Mouse (Mus musculus): Measurements from ENCODE around the gene Auts2. TPM values are rescaled to one million over a fixed set of nuclear protein-coding genes. Genes with fewer than 3 reads are reported as not detected.

The Auts2 gene
- polyA plus RNA-seq, 1 experiment from 2014 or later = 34.5 TPM

- H3K9ac ChIP-seq (ENCODE audit: low read length) = peak overlapping the region; percentile 58
- peak overlapping the region; percentile 31 for H3K4me3 ChIP-seq (ENCODE audit: low read depth, low read length)
- no peaks in the 10 kb centered on the region for H3K9me3 ChIP-seq (replicated peaks; ENCODE audit: control insufficient read depth, low read length)
- H3K27ac ChIP-seq (ENCODE audit: low read depth, low read length) = no peak overlapping the region
- ATAC-seq (no peak), DNase-seq (ENCODE audit: low spot score) (peak; percentile 91)
- peak overlapping the region; percentile 75 for H3K4me2 ChIP-seq (ENCODE audit: low read length)
- H3K36me3 ChIP-seq (ENCODE audit: control insufficient read depth, insufficient read depth, low read length) = peaks cover 13% of the 10 kb centered on the region
- H3K27me3 ChIP-seq (replicated peaks; ENCODE audit: control insufficient read depth, insufficient read depth, low read length) = no peaks in the 10 kb centered on the region
- WGBS = 17% methylated on average over 3 of the region's 3 CpGs
- H3K4me1 ChIP-seq (ENCODE audit: control insufficient read depth, insufficient read depth, low read length) = peaks cover 42% of the 10 kb centered on the region
Observed at GRCm38 (mm10) chr5:131533815-131534214, 1009.3 kb downstream of the Auts2 start.

- DNase-seq (ENCODE audit: low spot score) (peak; percentile 78), ATAC-seq (peak; percentile 84)
- Histone ChIP-seq H3K27ac (ENCODE audit: low read depth, low read length) (peak overlapping the region; percentile 40; the same call in 1 of the 2 replicates), H3K27me3 (replicated peaks; ENCODE audit: control insufficient read depth, insufficient read depth, low read length) (no peaks in the 10 kb centered on the region), H3K9me3 (replicated peaks; ENCODE audit: control insufficient read depth, low read length) (no peaks in the 10 kb centered on the region), H3K4me3 (ENCODE audit: low read depth, low read length) (peak overlapping the region; percentile 25), H3K4me1 (ENCODE audit: control insufficient read depth, insufficient read depth, low read length) (peaks cover 59% of the 10 kb centered on the region), H3K9ac (ENCODE audit: low read length) (peak overlapping the region; percentile 46), H3K4me2 (ENCODE audit: low read length) (peak overlapping the region; percentile 75), H3K36me3 (ENCODE audit: control insufficient read depth, insufficient read depth, low read length) (peaks cover 13% of the 10 kb centered on the region)
- WGBS = 6% methylated on average over 15 of the region's 15 CpGs
Observed at GRCm38 (mm10) chr5:131531744-131532552, 1011.2 kb downstream of the Auts2 start.

GRCm38 (mm10) chr5:131530828-131531227 lies 1012.3 kb downstream of the Auts2 start:
- H3K36me3 ChIP-seq (ENCODE audit: control insufficient read depth, insufficient read depth, low read length) = peaks cover 12% of the 10 kb centered on the region
- 14% methylated on average over 2 of the region's 2 CpGs for WGBS
- peak overlapping the region; percentile 75 for H3K4me2 ChIP-seq (ENCODE audit: low read length)
- ATAC-seq (no peak; the same call in 1 of the 2 replicates), DNase-seq (ENCODE audit: low spot score) (peak; percentile 79)
- H3K4me3 ChIP-seq (ENCODE audit: low read depth, low read length) = peak overlapping the region; percentile 25
- no peak overlapping the region for H3K27ac ChIP-seq (ENCODE audit: low read depth, low read length)
- H3K9ac ChIP-seq (ENCODE audit: low read length) = no peak overlapping the region; the same call in 1 of the 2 replicates
- H3K27me3 ChIP-seq (replicated peaks; ENCODE audit: control insufficient read depth, insufficient read depth, low read length) = no peaks in the 10 kb centered on the region
- no peaks in the 10 kb centered on the region for H3K9me3 ChIP-seq (replicated peaks; ENCODE audit: control insufficient read depth, low read length)
- H3K4me1 ChIP-seq (ENCODE audit: control insufficient read depth, insufficient read depth, low read length) = peaks cover 70% of the 10 kb centered on the region

GRCm38 (mm10) chr5:131526666-131527065 lies 1016.5 kb downstream of the Auts2 start:
- no peaks in the 10 kb centered on the region for H3K9me3 ChIP-seq (replicated peaks; ENCODE audit: control insufficient read depth, low read length)
- H3K4me3 ChIP-seq (ENCODE audit: low read depth, low read length) = no peak overlapping the region
- H3K27me3 ChIP-seq (replicated peaks; ENCODE audit: control insufficient read depth, insufficient read depth, low read length) = no peaks in the 10 kb centered on the region
- ATAC-seq (no peak; the same call in 1 of the 2 replicates), DNase-seq (ENCODE audit: low spot score) (peak; percentile 73)
- H3K9ac ChIP-seq (ENCODE audit: low read length) = no peak overlapping the region
- WGBS = 7% methylated on average over 3 of the region's 3 CpGs
- H3K27ac ChIP-seq (ENCODE audit: low read depth, low read length) = no peak overlapping the region
- peaks cover 74% of the 10 kb centered on the region for H3K4me1 ChIP-seq (ENCODE audit: control insufficient read depth, insufficient read depth, low read length)
- H3K4me2 ChIP-seq (ENCODE audit: low read length) = 0 out of 2 replicates have a peak overlapping the region, but pooled peaks have one; percentile 12
- no peaks in the 10 kb centered on the region for H3K36me3 ChIP-seq (ENCODE audit: control insufficient read depth, insufficient read depth, low read length)

- Histone ChIP-seq H3K27ac (ENCODE audit: low read depth, low read length) (no peak overlapping the region), H3K36me3 (ENCODE audit: control insufficient read depth, insufficient read depth, low read length) (no peaks in the 10 kb centered on the region), H3K27me3 (replicated peaks; ENCODE audit: control insufficient read depth, insufficient read depth, low read length) (no peaks in the 10 kb centered on the region), H3K4me3 (ENCODE audit: low read depth, low read length) (no peak overlapping the region), H3K4me2 (ENCODE audit: low read length) (no peak overlapping the region), H3K4me1 (ENCODE audit: control insufficient read depth, insufficient read depth, low read length) (peaks cover 63% of the 10 kb centered on the region), H3K9ac (ENCODE audit: low read length) (no peak overlapping the region), H3K9me3 (replicated peaks; ENCODE audit: control insufficient read depth, low read length) (no peaks in the 10 kb centered on the region)
- ATAC-seq = peak; percentile 25; the same call in 1 of the 2 replicates
- peak; percentile 74 for DNase-seq (ENCODE audit: low spot score)
- 29% methylated on average over 12 of the region's 12 CpGs for WGBS
Observed at GRCm38 (mm10) chr5:131524900-131525465, 1018.2 kb downstream of the Auts2 start.

GRCm38 (mm10) chr5:131519560-131519959 lies 1023.6 kb downstream of the Auts2 start:
- no peak overlapping the region for H3K9ac ChIP-seq (ENCODE audit: low read length)
- no peak overlapping the region for H3K4me2 ChIP-seq (ENCODE audit: low read length)
- no peak overlapping the region for H3K4me3 ChIP-seq (ENCODE audit: low read depth, low read length)
- no peaks in the 10 kb centered on the region for H3K27me3 ChIP-seq (replicated peaks; ENCODE audit: control insufficient read depth, insufficient read depth, low read length)
- 93% methylated on average over 3 of the region's 3 CpGs for WGBS
- peaks cover 23% of the 10 kb centered on the region for H3K4me1 ChIP-seq (ENCODE audit: control insufficient read depth, insufficient read depth, low read length)
- no peaks in the 10 kb centered on the region for H3K36me3 ChIP-seq (ENCODE audit: control insufficient read depth, insufficient read depth, low read length)
- no peak overlapping the region for H3K27ac ChIP-seq (ENCODE audit: low read depth, low read length)
- ATAC-seq = no peak
- H3K9me3 ChIP-seq (replicated peaks; ENCODE audit: control insufficient read depth, low read length) = no peaks in the 10 kb centered on the region
- DNase-seq (ENCODE audit: low spot score) = no peak

- Histone ChIP-seq H3K4me2 (ENCODE audit: low read length) (no peak overlapping the region), H3K4me1 (ENCODE audit: control insufficient read depth, insufficient read depth, low read length) (peaks cover 14% of the 10 kb centered on the region), H3K4me3 (ENCODE audit: low read depth, low read length) (no peak overlapping the region), H3K9ac (ENCODE audit: low read length) (no peak overlapping the region), H3K27ac (ENCODE audit: low read depth, low read length) (no peak overlapping the region), H3K27me3 (replicated peaks; ENCODE audit: control insufficient read depth, insufficient read depth, low read length) (no peaks in the 10 kb centered on the region), H3K36me3 (ENCODE audit: control insufficient read depth, insufficient read depth, low read length) (no peaks in the 10 kb centered on the region), H3K9me3 (replicated peaks; ENCODE audit: control insufficient read depth, low read length) (no peaks in the 10 kb centered on the region)
- DNase-seq (ENCODE audit: low spot score) (no peak), ATAC-seq (no peak)
- 84% methylated on average over 4 of the region's 4 CpGs for WGBS
Observed at GRCm38 (mm10) chr5:131517677-131518076, 1025.5 kb downstream of the Auts2 start.

GRCm38 (mm10) chr5:131515707-131516407 lies 1027.3 kb downstream of the Auts2 start:
- no peak overlapping the region for H3K4me3 ChIP-seq (ENCODE audit: low read depth, low read length)
- H3K9me3 ChIP-seq (replicated peaks; ENCODE audit: control insufficient read depth, low read length) = no peaks in the 10 kb centered on the region
- H3K36me3 ChIP-seq (ENCODE audit: control insufficient read depth, insufficient read depth, low read length) = peaks cover 7% of the 10 kb centered on the region; the same call in 1 of the 2 replicates
- WGBS = 24% methylated on average over 14 of the region's 14 CpGs
- H3K27me3 ChIP-seq (replicated peaks; ENCODE audit: control insufficient read depth, insufficient read depth, low read length) = no peaks in the 10 kb centered on the region
- peaks cover 12% of the 10 kb centered on the region for H3K4me1 ChIP-seq (ENCODE audit: control insufficient read depth, insufficient read depth, low read length)
- no peak overlapping the region for H3K9ac ChIP-seq (ENCODE audit: low read length)
- no peak overlapping the region for H3K4me2 ChIP-seq (ENCODE audit: low read length)
- peak overlapping the region; percentile 5; the same call in 1 of the 2 replicates for H3K27ac ChIP-seq (ENCODE audit: low read depth, low read length)
- no peak for DNase-seq (ENCODE audit: low spot score)
- ATAC-seq = peak; percentile 49
